Mouse (Mus musculus): ENCODE results near the gene Otub2.
"Not testable (repeated sequence)": the region's sequence is repeated elsewhere in the genome, so short reads cannot be mapped to it uniquely, and the experiment has no call there.

Gene Otub2

GRCm38 (mm10) chr12:103443524-103443923 lies 55.0 kb downstream of the Otub2 start, which contains the start of gene Ifi27l2a:
Gene Ifi27l2a, minus strand, starts transcription at chr12:103443680.
- no peak for DNase-seq (ENCODE audit: low read depth, low spot score)

GRCm38 (mm10) chr12:103444261-103444660 lies 55.8 kb downstream of the Otub2 start:
- DNase-seq (ENCODE audit: low read depth, low spot score): not testable (repeated sequence)

DNA sequence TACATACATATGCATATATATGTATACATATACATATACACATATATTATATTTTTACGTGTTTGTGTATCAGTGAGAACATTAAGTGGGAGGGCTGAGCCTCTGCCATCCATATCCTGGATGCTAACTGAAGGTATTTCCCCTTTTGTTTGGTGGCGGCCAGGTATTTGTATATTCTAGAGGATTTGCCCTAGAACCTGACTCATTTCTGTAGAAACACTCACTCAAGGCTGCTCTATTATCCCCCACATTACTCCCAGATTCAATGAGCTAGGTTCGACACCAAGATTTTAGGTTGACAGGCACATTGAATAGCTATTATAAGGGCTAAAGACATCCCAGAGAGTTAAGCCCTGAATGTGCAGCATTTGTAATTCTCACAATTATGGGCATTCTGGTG lies 56.6 kb downstream of the Otub2 start:
- DNase-seq (ENCODE audit: low read depth, low spot score): no peak

DNA sequence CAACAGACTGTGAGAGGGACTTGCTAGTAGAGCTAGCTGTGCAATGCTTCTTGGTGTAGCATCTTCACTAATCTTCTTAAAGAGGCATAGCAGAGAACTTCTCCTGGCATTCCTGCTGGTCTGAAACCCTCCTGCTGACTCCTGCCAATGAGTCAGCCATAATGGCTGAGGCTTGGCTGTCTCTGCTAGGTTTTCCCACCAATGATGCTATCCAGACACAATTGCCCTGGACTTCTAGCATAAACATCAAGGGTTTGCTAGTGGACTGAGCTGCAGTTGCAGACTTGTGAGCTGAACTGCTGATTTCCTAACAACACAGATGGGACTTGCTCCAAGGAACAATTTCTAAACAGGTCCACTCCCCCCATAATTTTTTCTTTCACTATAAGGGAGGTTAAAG lies 64.9 kb downstream of the Otub2 start:
- DNase-seq (ENCODE audit: low read depth, low spot score): no peak
